Mouse (Mus musculus): ENCODE measurements at regions not wholly inside any gene's neighbourhood (a gene's known extent, or its start where the extent isn't known, plus 50 kb on each side); places are given as distances from the start of the nearest gene placed in this dataset.

- Histone ChIP-seq H3K4me2 (no peak overlapping the region), H3K9me3 (replicated peaks) (no peaks in the 10 kb centered on the region), H3K27ac (ENCODE audit: poor library complexity, severe bottlenecking) (no peak overlapping the region), H3K4me3 (no peak overlapping the region), H3K27me3 (replicated peaks) (peaks cover 93% of the 10 kb centered on the region), H3K36me3 (no peaks in the 10 kb centered on the region), H3K4me1 (replicated peaks) (peaks cover 5% of the 10 kb centered on the region), H3K9ac (no peak overlapping the region)
- no peak for ATAC-seq (ENCODE audit: insufficient number of reproducible peaks, low FRiP score)
- 11% methylated on average over 6 of the region's 6 CpGs for WGBS
Observed at GRCm38 (mm10) chr2:172735621-172736020, 186.2 kb downstream of the Tfap2c start.

GRCm38 (mm10) chr2:172739041-172739491 is 189.7 kb downstream of the Tfap2c start:
- no peak overlapping the region for H3K27ac ChIP-seq (ENCODE audit: poor library complexity, severe bottlenecking)
- H3K36me3 ChIP-seq = no peaks in the 10 kb centered on the region
- H3K4me3 ChIP-seq = no peak overlapping the region
- H3K27me3 ChIP-seq (replicated peaks) = peaks cover 72% of the 10 kb centered on the region
- 13% methylated on average over 11 of the region's 11 CpGs for WGBS
- peaks cover 5% of the 10 kb centered on the region for H3K4me1 ChIP-seq (replicated peaks)
- ATAC-seq (ENCODE audit: insufficient number of reproducible peaks, low FRiP score) = no peak; the same call in 1 of the 2 replicates
- H3K9me3 ChIP-seq (replicated peaks) = no peaks in the 10 kb centered on the region
- H3K4me2 ChIP-seq = peak overlapping the region; percentile 8
- no peak overlapping the region for H3K9ac ChIP-seq

GRCm38 (mm10) chr2:172739529-172739928 is 190.1 kb downstream of the Tfap2c start:
- WGBS = 14% methylated on average over 19 of the region's 19 CpGs
- H3K9me3 ChIP-seq (replicated peaks) = no peaks in the 10 kb centered on the region
- H3K4me3 ChIP-seq = no peak overlapping the region
- H3K9ac ChIP-seq = no peak overlapping the region
- H3K27ac ChIP-seq (ENCODE audit: poor library complexity, severe bottlenecking) = no peak overlapping the region
- H3K4me2 ChIP-seq = no peak overlapping the region
- H3K27me3 ChIP-seq (replicated peaks) = peaks cover 69% of the 10 kb centered on the region
- H3K36me3 ChIP-seq = no peaks in the 10 kb centered on the region
- no peak for ATAC-seq (ENCODE audit: insufficient number of reproducible peaks, low FRiP score)
- H3K4me1 ChIP-seq (replicated peaks) = peaks cover 5% of the 10 kb centered on the region

GRCm38 (mm10) chr2:172751364-172751763 is 188.8 kb downstream of the Bmp7 start:
- Histone ChIP-seq H3K27ac (ENCODE audit: poor library complexity, severe bottlenecking) (no peak overlapping the region), H3K4me3 (no peak overlapping the region), H3K27me3 (replicated peaks) (peaks cover 35% of the 10 kb centered on the region), H3K4me2 (no peak overlapping the region), H3K36me3 (no peaks in the 10 kb centered on the region), H3K4me1 (replicated peaks) (no peaks in the 10 kb centered on the region), H3K9me3 (replicated peaks) (no peaks in the 10 kb centered on the region), H3K9ac (no peak overlapping the region)
- WGBS = 77% methylated on average over 11 of the region's 11 CpGs
- no peak; the same call in 1 of the 2 replicates for ATAC-seq (ENCODE audit: insufficient number of reproducible peaks, low FRiP score)

- WGBS = 46% methylated on average over 15 of the region's 15 CpGs
- Histone ChIP-seq H3K4me3 (no peak overlapping the region), H3K9me3 (replicated peaks) (no peaks in the 10 kb centered on the region), H3K4me1 (replicated peaks) (no peaks in the 10 kb centered on the region), H3K4me2 (no peak overlapping the region), H3K27me3 (replicated peaks) (peaks cover 79% of the 10 kb centered on the region), H3K9ac (no peak overlapping the region), H3K27ac (ENCODE audit: poor library complexity, severe bottlenecking) (no peak overlapping the region), H3K36me3 (no peaks in the 10 kb centered on the region)
- no peak for ATAC-seq (ENCODE audit: insufficient number of reproducible peaks, low FRiP score)
Observed at GRCm38 (mm10) chr2:172755686-172756471, 184.2 kb downstream of the Bmp7 start.

GRCm38 (mm10) chr2:172756472-172756860 is 183.7 kb downstream of the Bmp7 start:
- Histone ChIP-seq H3K9ac (no peak overlapping the region), H3K9me3 (replicated peaks) (no peaks in the 10 kb centered on the region), H3K4me3 (no peak overlapping the region), H3K27ac (ENCODE audit: poor library complexity, severe bottlenecking) (no peak overlapping the region), H3K4me1 (replicated peaks) (no peaks in the 10 kb centered on the region), H3K4me2 (no peak overlapping the region), H3K36me3 (no peaks in the 10 kb centered on the region), H3K27me3 (replicated peaks) (peaks cover 85% of the 10 kb centered on the region)
- ATAC-seq (ENCODE audit: insufficient number of reproducible peaks, low FRiP score) = no peak
- 23% methylated on average over 8 of the region's 8 CpGs for WGBS

GRCm38 (mm10) chr2:172758497-172758896 is 181.6 kb downstream of the Bmp7 start:
- no peaks in the 10 kb centered on the region for H3K36me3 ChIP-seq
- H3K27me3 ChIP-seq (replicated peaks) = peaks cover 77% of the 10 kb centered on the region
- H3K4me3 ChIP-seq = no peak overlapping the region
- no peak overlapping the region for H3K9ac ChIP-seq
- H3K4me2 ChIP-seq = no peak overlapping the region
- no peak overlapping the region for H3K27ac ChIP-seq (ENCODE audit: poor library complexity, severe bottlenecking)
- 8% methylated on average over 9 of the region's 9 CpGs for WGBS
- H3K4me1 ChIP-seq (replicated peaks) = no peaks in the 10 kb centered on the region
- no peaks in the 10 kb centered on the region for H3K9me3 ChIP-seq (replicated peaks)
- ATAC-seq (ENCODE audit: insufficient number of reproducible peaks, low FRiP score) = peak; percentile 56; the same call in 1 of the 2 replicates

GRCm38 (mm10) chr2:172765260-172765659 is 174.9 kb downstream of the Bmp7 start:
- 80% methylated on average over 2 of the region's 2 CpGs for WGBS
- no peak overlapping the region for H3K4me3 ChIP-seq
- H3K4me2 ChIP-seq = no peak overlapping the region
- peaks cover 26% of the 10 kb centered on the region for H3K27me3 ChIP-seq (replicated peaks)
- no peak overlapping the region for H3K27ac ChIP-seq (ENCODE audit: poor library complexity, severe bottlenecking)
- ATAC-seq (ENCODE audit: insufficient number of reproducible peaks, low FRiP score) = no peak
- no peaks in the 10 kb centered on the region for H3K9me3 ChIP-seq (replicated peaks)
- H3K4me1 ChIP-seq (replicated peaks) = no peaks in the 10 kb centered on the region
- H3K9ac ChIP-seq = no peak overlapping the region
- H3K36me3 ChIP-seq = no peaks in the 10 kb centered on the region

GRCm38 (mm10) chr2:172766403-172766802 is 173.7 kb downstream of the Bmp7 start:
- ATAC-seq (ENCODE audit: insufficient number of reproducible peaks, low FRiP score) = no peak
- no peak overlapping the region for H3K27ac ChIP-seq (ENCODE audit: poor library complexity, severe bottlenecking)
- 37% methylated on average over 7 of the region's 7 CpGs for WGBS

GRCm38 (mm10) chr2:172768756-172769155 is 171.4 kb downstream of the Bmp7 start:
- no peaks in the 10 kb centered on the region for H3K9me3 ChIP-seq (replicated peaks)
- no peak overlapping the region for H3K4me2 ChIP-seq
- whole genome bisulfite sequencing = 68% methylated on average over 8 of the region's 8 CpGs
- H3K27ac ChIP-seq (ENCODE audit: poor library complexity, severe bottlenecking) = no peak overlapping the region
- no peak for ATAC-seq (ENCODE audit: insufficient number of reproducible peaks, low FRiP score)
- H3K36me3 ChIP-seq = no peaks in the 10 kb centered on the region
- H3K9ac ChIP-seq = no peak overlapping the region
- H3K4me1 ChIP-seq (replicated peaks) = no peaks in the 10 kb centered on the region
- peaks cover 9% of the 10 kb centered on the region; the same call in 1 of the 2 replicates for H3K27me3 ChIP-seq (replicated peaks)
- H3K4me3 ChIP-seq = no peak overlapping the region

More at GRCm38 (mm10) chr2:172766403-172766802, 173.7 kb downstream of the Bmp7 start:
- no peaks in the 10 kb centered on the region for H3K4me1 ChIP-seq (replicated peaks)
- no peak overlapping the region for H3K4me2 ChIP-seq
- peaks cover 14% of the 10 kb centered on the region for H3K27me3 ChIP-seq (replicated peaks)
- H3K9me3 ChIP-seq (replicated peaks) = no peaks in the 10 kb centered on the region
- H3K4me3 ChIP-seq = no peak overlapping the region
- H3K9ac ChIP-seq = no peak overlapping the region
- no peaks in the 10 kb centered on the region for H3K36me3 ChIP-seq

- ATAC-seq (ENCODE audit: insufficient number of reproducible peaks, low FRiP score) = no peak
- Histone ChIP-seq H3K4me1 (replicated peaks) (no peaks in the 10 kb centered on the region), H3K9ac (no peak overlapping the region), H3K4me3 (no peak overlapping the region), H3K36me3 (no peaks in the 10 kb centered on the region), H3K27me3 (replicated peaks) (0 out of 2 replicates have a peak, but pooled peaks cover 4% of the 10 kb centered on the region), H3K4me2 (no peak overlapping the region), H3K9me3 (replicated peaks) (no peaks in the 10 kb centered on the region), H3K27ac (ENCODE audit: poor library complexity, severe bottlenecking) (no peak overlapping the region)
- 70% methylated on average over 6 of the region's 6 CpGs for WGBS
Observed at GRCm38 (mm10) chr2:172770061-172770460, 170.1 kb downstream of the Bmp7 start.
